Mouse (Mus musculus) embryonic fibroblast, embryonic 13.5 days (primary cell): ENCODE results near the gene Gps2. TPM values are rescaled to one million over a fixed set of nuclear protein-coding genes. Genes with fewer than 3 reads are reported as not detected.
"Not testable (repeated sequence)": the region's sequence is repeated elsewhere in the genome, so short reads cannot be mapped to it uniquely, and the experiment has no call there.

Experiments
- H3K27ac ChIP-seq: 2 replicates; pipeline ENCODE4 v1.5.1; 2012; ENCODE audit warnings: low read length, control low read depth, inconsistent platforms; ENCODE audit not compliant: insufficient read depth
- H3K4me1 ChIP-seq: 2 replicates; pipeline ENCODE4 v1.6.1; 2011; ENCODE audit warnings: low read length; ENCODE audit not compliant: control insufficient read depth, insufficient read depth
- H3K4me3 ChIP-seq: 2 replicates; pipeline ENCODE4 v1.5.1; 2011; ENCODE audit warnings: mild to moderate bottlenecking, control low read depth, low read length; ENCODE audit not compliant: insufficient read depth
- CTCF ChIP-seq: IDR thresholded peaks from 2 replicates; pipeline ENCODE4 v1.5.1; 2011; ENCODE audit warnings: mild to moderate bottlenecking, control low read depth, low read length, moderate library complexity, borderline replicate concordance; ENCODE audit not compliant: insufficient read depth
- POLR2A ChIP-seq: IDR thresholded peaks from 2 replicates; pipeline ENCODE4 v1.6.1; 2011; ENCODE audit warnings: low read depth, mild to moderate bottlenecking, control low read depth, low read length, moderate library complexity
- polyA plus RNA-seq: library from polyadenylated mRNA; stranded (reverse); fragments of >200 nt; gene quantifications from 2 replicates; pipeline ENCODE4 v1.2.4, GENCODE M21; 2011; ENCODE audit warnings: low read depth; ENCODE audit not compliant: missing spikeins, insufficient read length

The Gps2 gene
- polyA plus RNA-seq, 1 experiment = 27.8 TPM

DNA sequence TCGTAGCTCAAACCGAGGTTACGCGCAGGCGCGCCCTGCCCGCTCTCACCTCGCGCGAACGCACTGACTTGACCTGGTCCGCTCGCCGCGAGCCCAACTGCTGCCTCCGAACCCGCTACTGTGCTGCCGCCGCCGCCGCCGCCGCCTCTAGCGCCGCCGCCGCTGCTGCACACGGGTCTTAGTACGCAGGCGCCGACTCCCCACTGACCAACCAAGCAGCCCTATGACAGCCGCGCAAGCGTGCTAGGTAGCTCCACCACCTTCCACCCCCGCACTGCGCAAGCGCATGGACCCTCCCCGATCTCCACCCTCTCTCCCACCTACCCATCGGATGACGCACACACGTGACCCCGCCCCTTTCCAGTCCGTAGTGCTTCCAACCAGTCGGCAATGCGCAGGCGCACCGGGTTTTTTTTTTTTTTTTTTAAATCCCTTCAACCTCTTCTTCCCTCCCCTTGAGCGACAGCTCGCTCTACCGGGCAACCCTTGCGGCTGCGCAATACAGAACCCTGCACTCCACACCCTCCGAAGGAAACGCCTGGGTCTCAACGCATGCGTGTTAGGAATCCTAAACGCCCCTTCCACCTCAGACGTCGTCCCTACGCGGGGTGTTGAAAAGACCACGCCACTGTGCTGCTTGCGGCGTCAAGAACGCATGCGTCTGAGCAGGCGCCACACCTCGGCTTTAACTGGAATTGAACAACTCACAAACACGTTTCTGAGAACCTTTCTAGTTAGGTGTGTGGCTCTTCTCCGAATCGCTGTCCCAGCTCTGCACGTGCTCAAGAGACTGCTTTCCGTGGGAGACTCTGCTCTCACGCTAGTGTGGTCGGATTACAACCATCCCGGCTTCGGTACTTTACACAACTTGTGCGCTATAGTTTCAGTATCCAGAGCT is 7.7 kb downstream of the Gps2 start, which contains the start of gene Eif5a:
Gene Eif5a, minus strand, starts transcription at position 845 of the 898 bp plus-strand sequence.
- TF ChIP-seq CTCF (peak; percentile 60; the same call in 1 of the 2 replicates), POLR2A (peak; percentile 98)
- Histone ChIP-seq H3K4me1 (peaks cover 9% of the 10 kb centered on the region), H3K27ac (peak within 1 kb of the TSS; percentile 94), H3K4me3 (peak within 1 kb of the TSS; percentile 97)

DNA sequence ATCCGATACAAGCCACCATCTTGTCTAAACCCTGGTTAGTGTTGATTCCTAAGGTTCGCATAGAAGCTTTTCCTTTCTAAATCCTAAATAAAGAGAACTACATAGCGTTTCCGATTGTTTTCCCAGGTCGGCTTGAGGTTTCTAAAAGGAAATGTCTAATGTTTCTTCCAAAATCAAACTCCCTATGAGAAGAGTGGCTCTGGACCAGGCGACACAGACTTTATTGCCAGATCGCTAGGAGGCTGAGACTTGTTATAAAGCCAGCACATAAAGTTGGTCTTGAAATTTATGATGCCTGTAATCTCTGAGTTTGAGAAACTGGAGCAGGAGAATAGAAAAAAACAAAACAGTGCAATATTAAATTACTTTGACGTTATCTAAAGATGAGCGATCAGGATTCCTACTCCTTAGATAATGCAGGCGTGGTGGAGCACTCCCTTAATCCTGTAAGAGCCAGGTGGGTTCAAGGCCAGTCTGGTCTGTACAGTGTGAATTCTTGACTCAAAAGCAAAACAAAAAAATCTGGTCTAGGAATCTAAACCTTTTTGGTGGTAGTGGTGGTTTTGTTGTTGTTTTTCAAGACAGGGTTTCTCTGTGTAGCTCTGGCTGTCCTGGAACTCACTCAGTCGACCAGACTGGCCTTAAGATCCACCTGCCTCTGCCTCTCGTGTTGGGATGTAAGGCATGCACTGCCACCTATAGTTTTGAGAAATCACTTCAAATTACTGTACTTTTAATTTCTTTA is 8.5 kb downstream of the Gps2 start:
- H3K27ac ChIP-seq = peak overlapping the region; percentile 94
- H3K4me1 ChIP-seq = peaks cover 9% of the 10 kb centered on the region
- TF ChIP-seq POLR2A = no peak; the same call in 1 of the 2 replicates
- no peak for TF ChIP-seq CTCF
- H3K4me3 ChIP-seq = peak overlapping the region; percentile 76

DNA sequence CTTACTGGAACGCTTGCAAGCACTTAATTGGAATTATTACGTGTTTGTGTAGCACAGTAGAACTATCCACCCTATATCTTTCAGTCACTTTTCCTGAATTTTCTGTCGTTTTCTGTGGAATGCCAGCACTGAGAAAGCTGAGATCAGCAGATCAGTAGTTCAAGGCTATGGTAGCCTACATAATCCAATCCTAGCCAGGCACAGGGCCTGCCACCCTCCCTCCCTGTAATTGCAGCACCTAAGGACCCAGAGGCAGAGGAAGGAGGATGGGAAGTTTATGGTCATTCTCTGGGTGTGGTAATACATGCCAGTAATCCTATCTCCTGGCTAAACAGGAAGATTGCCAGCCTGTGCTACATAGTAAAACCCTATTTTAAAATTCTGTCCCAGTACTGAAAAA is 9.1 kb downstream of the Gps2 start:
- H3K4me3 ChIP-seq = no peak overlapping the region
- TF ChIP-seq POLR2A (no peak), CTCF (no peak)
- H3K4me1 ChIP-seq = peaks cover 9% of the 10 kb centered on the region
- H3K27ac ChIP-seq = no peak overlapping the region

DNA sequence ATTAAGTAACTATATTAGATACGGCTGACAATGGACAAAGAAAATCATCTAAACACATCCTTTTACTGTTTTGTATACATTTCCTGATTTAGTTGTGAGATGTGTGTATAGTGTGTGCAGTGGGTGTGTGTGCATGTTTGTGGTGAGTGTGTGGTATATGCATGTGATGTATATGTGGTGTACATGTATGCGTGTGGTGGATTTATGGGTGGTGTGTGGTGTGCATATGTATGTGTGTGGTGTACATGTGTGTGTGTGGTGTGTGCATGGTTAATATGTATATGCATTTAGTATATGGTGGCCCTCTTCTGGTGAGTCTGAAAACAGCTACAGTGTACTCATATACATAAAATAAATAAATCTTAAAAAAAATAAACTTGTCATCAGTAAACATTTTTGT is 13.8 kb downstream of the Gps2 start:
- Histone ChIP-seq H3K4me1 (no peaks in the 10 kb centered on the region; the same call in 1 of the 2 replicates), H3K27ac (no peak overlapping the region), H3K4me3 (no peak overlapping the region)
- TF ChIP-seq CTCF (no peak), POLR2A (no peak)

DNA sequence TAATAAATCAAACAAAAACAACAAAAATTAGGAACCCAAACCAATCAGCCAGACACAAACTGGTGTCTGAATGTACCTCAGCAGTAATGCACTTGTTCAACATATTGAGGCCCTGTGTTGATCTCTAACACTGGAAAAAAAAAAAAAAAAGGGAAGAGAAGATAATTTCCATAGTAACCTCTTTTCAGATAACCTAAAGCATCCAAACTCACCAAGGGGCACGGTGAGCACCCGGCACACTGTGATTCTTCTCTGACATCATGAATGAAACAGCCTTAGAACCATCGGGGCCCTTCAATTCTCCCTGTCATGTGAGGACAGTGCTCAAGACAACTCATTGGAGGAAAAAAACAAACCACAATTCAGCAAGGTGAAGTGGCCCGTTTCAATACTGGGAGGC is 16.0 kb downstream of the Gps2 start:
- no peak overlapping the region for H3K27ac ChIP-seq
- no peak overlapping the region for H3K4me3 ChIP-seq
- no peaks in the 10 kb centered on the region for H3K4me1 ChIP-seq
- TF ChIP-seq POLR2A = no peak
- TF ChIP-seq CTCF = no peak

DNA sequence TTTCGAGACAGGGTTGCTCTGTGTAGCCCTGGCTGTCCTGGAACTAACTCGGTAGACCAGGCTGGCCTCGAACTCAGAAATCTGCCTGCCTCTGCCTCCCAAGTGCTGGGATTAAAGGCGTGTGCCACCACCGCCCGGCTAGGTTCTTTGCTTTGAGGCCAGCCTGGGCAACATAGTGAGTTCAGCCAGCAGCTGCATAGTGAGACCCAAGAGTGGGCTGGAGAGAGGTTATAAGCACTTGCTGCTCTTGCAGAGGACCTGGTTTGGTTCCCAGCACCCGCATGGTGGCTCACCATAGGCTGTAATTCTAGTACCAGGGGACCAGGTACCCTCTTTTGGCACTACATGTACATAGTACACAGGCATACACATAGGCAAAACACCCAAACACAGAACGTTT is 16.5 kb downstream of the Gps2 start:
- not testable (repeated sequence) for H3K4me1 ChIP-seq, H3K4me3 ChIP-seq, H3K27ac ChIP-seq

DNA sequence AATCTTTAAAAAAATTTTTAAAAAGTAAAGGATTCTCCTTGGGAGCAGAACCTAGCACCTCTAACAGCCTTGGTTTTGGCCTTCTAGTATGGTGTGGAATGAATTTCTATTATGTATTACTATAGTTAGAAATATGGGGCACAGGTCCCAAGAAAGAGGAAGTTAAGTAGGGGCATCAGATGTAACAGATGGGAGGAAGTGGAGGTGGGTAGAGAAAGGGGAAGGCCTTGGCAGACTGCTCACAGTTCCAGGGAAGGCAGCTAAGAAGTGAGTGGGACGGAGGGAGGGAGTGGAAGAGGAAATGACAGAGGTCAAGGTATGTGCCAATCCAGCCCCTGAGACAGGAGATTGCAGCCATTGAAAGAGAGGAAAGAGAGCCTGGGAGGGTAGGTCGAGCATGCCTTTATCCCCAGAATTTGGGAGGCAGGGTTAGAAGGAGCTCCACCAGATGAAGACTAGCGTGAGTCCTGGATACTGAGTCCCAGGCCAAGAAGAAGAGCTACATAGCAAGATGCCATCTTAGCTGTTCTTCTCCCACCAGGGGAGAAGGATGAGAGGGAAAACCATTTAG is 17.4 kb downstream of the Gps2 start:
- TF ChIP-seq CTCF (no peak), POLR2A (no peak)
- H3K27ac ChIP-seq = no peak overlapping the region
- no peaks in the 10 kb centered on the region for H3K4me1 ChIP-seq
- H3K4me3 ChIP-seq = no peak overlapping the region

DNA sequence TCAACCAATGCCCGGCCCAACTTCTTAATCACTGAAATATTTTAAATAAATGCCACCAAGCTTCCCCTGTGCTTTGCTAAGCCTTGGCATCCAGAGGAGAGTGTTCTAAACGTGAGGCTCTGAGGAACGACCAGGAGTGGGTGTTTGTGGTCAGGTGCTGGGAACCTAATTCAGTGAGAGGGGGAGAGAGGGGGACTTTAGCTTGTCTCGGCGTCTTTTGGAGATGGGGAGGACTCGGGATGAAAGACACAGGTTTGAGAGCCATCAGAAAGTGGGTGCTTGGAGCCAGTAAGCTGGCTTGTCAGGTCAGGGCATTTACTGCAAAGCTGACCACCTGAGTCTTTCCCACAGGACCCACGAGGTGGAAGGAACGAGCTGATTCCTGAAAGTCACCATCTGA is 18.1 kb downstream of the Gps2 start:
- Histone ChIP-seq H3K4me1 (no peaks in the 10 kb centered on the region), H3K27ac (no peak overlapping the region), H3K4me3 (no peak overlapping the region)
- no peak for TF ChIP-seq POLR2A
- no peak for TF ChIP-seq CTCF

DNA sequence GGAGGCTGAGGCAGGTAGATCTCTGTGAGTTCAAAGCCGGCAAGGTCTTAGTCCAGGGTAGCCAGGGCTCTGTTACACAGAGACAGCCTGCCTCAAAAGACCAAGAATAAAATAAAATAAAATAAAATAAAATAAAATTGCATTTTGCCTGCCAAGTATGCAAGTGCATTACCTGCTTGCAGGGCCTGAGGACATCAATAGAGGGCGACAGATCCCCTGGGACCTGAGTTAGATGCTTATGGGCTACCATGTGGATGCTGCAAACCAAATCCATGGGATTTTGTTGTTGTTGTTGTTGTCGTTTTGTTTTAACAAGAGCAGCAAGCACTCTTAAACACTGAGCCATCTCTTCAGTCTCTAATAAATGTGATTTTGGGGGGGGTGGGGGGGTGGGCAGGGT is 18.6 kb downstream of the Gps2 start:
- Histone ChIP-seq H3K4me3 (no peak overlapping the region), H3K27ac (no peak overlapping the region), H3K4me1 (no peaks in the 10 kb centered on the region)
- TF ChIP-seq POLR2A (no peak), CTCF (no peak)

DNA sequence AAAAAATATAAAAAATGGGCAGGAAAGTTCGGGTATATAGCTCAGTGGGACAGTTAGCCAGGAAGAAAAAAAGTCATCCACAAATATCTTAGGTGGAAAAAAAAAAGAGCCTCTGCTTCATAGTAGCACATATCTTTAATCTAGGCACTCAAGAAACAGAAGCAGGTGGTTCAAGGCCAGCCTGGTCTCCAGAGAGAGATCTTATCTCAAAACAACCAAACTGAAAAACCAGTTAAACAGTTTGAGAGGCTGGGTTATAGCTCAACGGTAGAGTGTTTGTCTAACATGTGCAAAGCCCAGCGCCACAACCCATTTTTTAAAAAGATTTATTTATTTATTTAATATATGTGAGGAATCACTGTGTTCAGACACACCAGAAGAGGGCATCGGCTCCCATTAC is 19.4 kb downstream of the Gps2 start:
- no peak for TF ChIP-seq POLR2A
- no peak for TF ChIP-seq CTCF
- H3K4me1 ChIP-seq = no peaks in the 10 kb centered on the region
- H3K27ac ChIP-seq = no peak overlapping the region
- H3K4me3 ChIP-seq = no peak overlapping the region
